Mouse (Mus musculus) embryonic stem cell, embryonic (primary cell): ENCODE results near the gene Fbxo24.

ENCODE experiments used
- CTCF ChIA-PET, 4 experiments: fragments of 300-600 bp in 2 of 4; fragments of 350-600 bp in 2 of 4; sonication (Branson Sonifier 250); formaldehyde crosslinking; loops; one replicate each; lab custom pipeline; 2022; ENCODE audit warnings: inconsistent platforms in 2 of 4; lab: Charles Lee
- POLR2A ChIA-PET, 4 experiments: fragments of 300-600 bp in 2 of 4; fragments of 350-600 bp in 2 of 4; sonication (Branson Sonifier 250); formaldehyde crosslinking; loops; one replicate each; lab custom pipeline; 2022; ENCODE audit warnings: antibody characterized with exemption in 4 of 4, inconsistent platforms in 1 of 4; lab: Charles Lee

The Fbxo24 gene

DNA sequence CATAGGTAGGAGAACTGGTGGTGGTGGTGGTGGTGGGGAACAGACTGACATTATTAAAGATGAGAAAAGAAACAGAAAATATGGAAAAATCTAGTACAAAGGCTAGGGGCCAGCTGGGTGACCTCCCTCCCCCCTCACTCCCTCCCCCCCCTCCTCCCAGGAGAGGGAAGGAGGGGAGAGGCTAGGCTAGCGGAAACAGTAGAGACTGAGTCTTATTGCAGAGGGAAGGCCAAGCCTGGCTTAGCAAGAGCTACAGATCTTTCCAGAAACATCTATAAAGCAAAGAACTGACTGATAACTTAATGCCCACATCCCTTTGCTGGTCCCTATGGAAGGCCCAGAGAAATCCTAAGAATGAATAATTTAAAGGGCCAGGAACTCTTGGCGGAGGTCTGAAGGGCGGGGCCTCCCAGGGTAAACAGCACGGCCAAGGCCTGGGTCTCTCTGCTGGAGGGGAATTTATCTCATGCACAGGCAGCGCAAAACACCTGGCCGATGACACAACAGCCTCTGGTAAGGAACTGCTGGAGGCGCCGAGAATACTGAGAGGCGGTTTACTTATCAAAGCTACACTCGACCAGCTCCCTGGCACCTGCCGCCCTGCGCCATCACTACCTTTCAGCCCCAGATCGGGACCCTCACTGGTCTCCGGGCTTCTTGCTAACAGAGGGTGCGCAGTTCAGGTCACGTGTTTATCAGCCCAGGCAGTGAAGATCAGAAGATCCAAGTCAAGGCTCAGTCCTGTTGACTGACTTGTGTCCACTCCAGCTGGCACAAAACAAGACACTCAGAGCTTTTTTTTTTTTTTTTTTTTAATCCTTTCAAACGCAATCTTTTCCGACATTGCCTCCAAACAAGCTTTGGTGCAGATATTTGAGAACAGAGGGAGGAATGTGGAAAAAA lies 21.1 kb upstream of the Fbxo24 start:
- ChIA-PET POLR2A (interaction anchor here in 3 of 4 experiments (0.6 to 4.0 kb wide), 25 partner anchors 9 to 720 kb away, joined by 3 to 19 read pairs (median 3); partner anchors contain the start of genes Mospd3 (in 2 of the 3), Sap25 (in 2 of the 3), Agfg2 (in 1 of the 3) and Pop7 (in 1 of the 3)), CTCF (interaction anchor here (0.6 to 7.7 kb wide), 15 partner anchors 8 to 360 kb away, joined by 3 to 87 read pairs (median 5); partner anchors contain the start of genes Sap25 (in 3 of the 4) and Pop7 (in 1 of the 4))

DNA sequence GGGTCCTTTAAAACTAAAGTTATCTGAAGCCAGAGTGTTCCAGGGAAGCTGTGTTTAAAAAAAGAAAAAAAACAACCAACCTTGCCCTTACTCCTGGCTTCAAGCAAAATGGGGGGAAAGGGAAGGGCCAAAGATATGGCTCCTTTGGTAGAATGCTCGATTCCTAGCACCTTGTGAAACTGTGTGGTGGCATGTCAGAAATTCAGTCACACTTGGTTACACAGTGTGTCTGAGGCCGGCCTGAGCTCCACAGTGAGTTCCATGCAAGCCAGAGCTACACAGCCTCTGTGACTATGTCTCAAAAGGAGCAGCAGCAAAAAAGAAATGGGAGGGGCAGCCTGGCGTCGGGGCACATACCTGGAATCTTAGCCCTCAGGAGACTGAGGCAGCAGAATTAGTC lies 20.4 kb upstream of the Fbxo24 start:
- POLR2A ChIA-PET: interaction anchor here in 3 of 4 experiments (0.7 to 4.0 kb wide), 17 partner anchors 8 to 719 kb away, joined by 3 to 19 read pairs (median 4); partner anchors contain the start of genes Sap25 (in 2 of the 3), Agfg2 (in 1 of the 3) and Mospd3 (in 1 of the 3)
- CTCF ChIA-PET: interaction anchor here in 3 of 4 experiments (1.3 to 7.7 kb wide), 5 partner anchors 8 to 147 kb away, joined by 3 to 87 read pairs (median 9); partner anchors contain the start of genes Sap25 (in 2 of the 3) and Pop7 (in 1 of the 3)

- ChIA-PET POLR2A (interaction anchor here in 2 of 4 experiments (0.8 to 1.2 kb wide), 4 partner anchors 9 to 112 kb away, joined by 3 to 4 read pairs (median 3); partner anchors contain the start of genes Fbxo24 (in 1 of the 2) and Lrch4 (in 1 of the 2)), CTCF (interaction anchor here in 1 of 4 experiments (1.2 to 7.7 kb wide), 2 partner anchors 6 to 9 kb away, joined by 4 to 87 read pairs; partner anchors contain the start of gene Sap25)
Observed at GRCm38 (mm10) chr5:137647827-137648601, 19.2 kb upstream of the Fbxo24 start.

DNA sequence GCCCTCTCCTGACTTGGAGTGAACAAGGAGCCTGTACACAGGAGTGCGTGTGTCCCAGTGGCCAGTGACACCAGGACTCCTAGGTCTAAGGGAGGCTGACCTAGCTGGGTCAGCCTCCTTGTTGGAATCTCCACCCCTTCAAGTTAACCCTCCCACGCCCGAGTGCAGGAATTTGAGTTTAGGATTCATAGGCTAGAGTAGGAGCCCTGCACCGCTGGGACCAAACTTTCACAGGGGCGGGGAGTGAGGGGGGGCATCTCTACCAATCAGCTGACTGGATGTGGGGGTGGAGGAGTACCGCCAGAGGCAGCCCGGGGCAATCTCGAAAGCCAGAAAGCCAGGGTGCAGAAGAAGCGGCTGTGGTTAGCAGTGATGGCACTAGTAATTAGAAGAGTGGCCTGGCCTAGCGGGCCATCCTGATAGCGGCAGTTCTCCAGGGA lies 16.9 kb upstream of the Fbxo24 start, which contains the start of gene Irs3:
TSS of gene Irs3 (minus strand) at position 63 of the 440 bp plus-strand sequence.
- ChIA-PET CTCF (interaction anchor here (0.6 to 1.9 kb wide), 5 partner anchors 9 to 114 kb away, joined by 3 to 7 read pairs (median 4); no protein-coding TSS in a partner anchor), POLR2A (interaction anchor here in 3 of 4 experiments (0.7 to 9.6 kb wide), 6 partner anchors 11 to 114 kb away, joined by 3 to 163 read pairs (median 4); partner anchors contain the start of genes Fbxo24 (in 1 of the 3), Gm20605 (in 1 of the 3) and Lrch4 (in 1 of the 3))

GRCm38 (mm10) chr5:137645091-137645651 lies 16.4 kb upstream of the Fbxo24 start:
- ChIA-PET POLR2A (interaction anchor here in 2 of 4 experiments (0.6 to 9.6 kb wide), 10 partner anchors 11 to 307 kb away, joined by 3 to 163 read pairs (median 4); partner anchors contain the start of genes Fbxo24 (in 2 of the 2), Gm20605 (in 2 of the 2), Lrch4 (in 2 of the 2) and Ppp1r35 (in 1 of the 2)), CTCF (interaction anchor here (0.6 to 6.4 kb wide), 9 partner anchors 6 to 115 kb away, joined by 3 to 87 read pairs (median 6); no protein-coding TSS in a partner anchor)

DNA sequence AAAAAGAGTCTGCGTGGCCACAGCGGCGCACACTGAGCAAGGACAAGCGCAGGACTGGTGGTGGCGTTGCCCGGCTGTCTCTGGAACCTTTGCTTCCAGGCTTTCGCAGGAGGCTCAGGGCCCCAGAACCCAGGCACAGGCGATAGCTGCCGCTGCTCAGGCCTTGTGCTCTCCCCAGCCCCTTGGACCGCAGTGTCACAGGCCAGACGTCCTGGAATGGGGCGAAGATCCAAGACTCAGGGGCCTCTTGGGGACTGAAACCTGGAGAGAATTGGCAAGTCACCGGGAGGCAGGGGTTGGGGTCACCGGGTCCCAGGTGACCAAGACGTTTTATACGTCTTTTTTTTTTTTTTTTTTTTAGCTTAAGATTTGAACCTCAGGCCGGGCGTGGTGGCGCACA lies 15.7 kb upstream of the Fbxo24 start:
- POLR2A ChIA-PET: interaction anchor here in 3 of 4 experiments (0.6 to 9.6 kb wide), 27 partner anchors 8 to 306 kb away, joined by 3 to 163 read pairs (median 4); partner anchors contain the start of genes Fbxo24 (in 2 of the 3), Gm20605 (in 2 of the 3), Lrch4 (in 2 of the 3) and Pcolce (in 2 of the 3)
- CTCF ChIA-PET: interaction anchor here (0.6 to 6.4 kb wide), 15 partner anchors 7 to 155 kb away, joined by 3 to 87 read pairs (median 6); partner anchors contain the start of genes Fbxo24 (in 1 of the 4), Gm20605 (in 1 of the 4) and Lrch4 (in 1 of the 4)

- ChIA-PET POLR2A (interaction anchor here in 2 of 4 experiments (0.6 to 9.6 kb wide), 16 partner anchors 8 to 243 kb away, joined by 3 to 163 read pairs (median 4); partner anchors contain the start of genes Fbxo24 (in 2 of the 2), Gm20605 (in 2 of the 2), Lrch4 (in 2 of the 2) and Tsc22d4 (in 1 of the 2)), CTCF (interaction anchor here in 3 of 4 experiments (0.7 to 6.4 kb wide), 13 partner anchors 9 to 124 kb away, joined by 3 to 87 read pairs (median 6); partner anchors contain the start of genes Fbxo24 (in 1 of the 3), Gigyf1 (in 1 of the 3), Gm20605 (in 1 of the 3) and Lrch4 (in 1 of the 3))
Observed at GRCm38 (mm10) chr5:137642886-137643285, 14.1 kb upstream of the Fbxo24 start.

DNA sequence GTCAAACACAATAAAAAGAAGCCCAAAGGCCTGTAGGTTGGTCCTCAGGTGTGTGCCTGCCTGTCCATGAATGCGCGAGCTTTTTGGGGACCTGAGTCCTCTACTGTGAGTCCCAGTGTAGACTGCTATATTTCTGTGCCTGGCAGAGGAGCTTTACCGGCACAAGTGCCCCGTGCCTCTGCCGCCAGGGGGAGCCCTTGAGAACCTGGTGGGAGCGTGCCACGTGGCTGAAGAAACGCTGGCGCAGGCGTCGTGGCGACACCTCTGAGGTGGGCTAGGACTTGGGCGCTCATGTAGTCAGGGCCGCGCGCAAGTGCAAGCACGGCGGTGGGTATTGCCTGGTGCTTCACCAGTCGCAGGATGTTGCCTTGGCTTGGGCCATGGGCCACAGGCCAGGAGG lies 12.3 kb upstream of the Fbxo24 start, which contains the start of gene Sap25:
TSS of gene Sap25 (plus strand) at position 281 of the 400 bp plus-strand sequence.
- CTCF ChIA-PET: interaction anchor here (0.5 to 6.4 kb wide), 78 partner anchors 7 to 934 kb away, joined by 3 to 87 read pairs (median 4); partner anchors contain the start of genes Fbxo24 (in 3 of the 4), Lrch4 (in 3 of the 4), Agfg2 (in 2 of the 4) and Tsc22d4 (in 2 of the 4)
- POLR2A ChIA-PET: interaction anchor here (0.6 to 9.6 kb wide), 39 partner anchors 9 to 789 kb away, joined by 3 to 163 read pairs (median 4); partner anchors contain the start of genes Fbxo24 (in 3 of the 4), Gm20605 (in 3 of the 4), Lrch4 (in 3 of the 4) and Pop7 (in 2 of the 4)

- ChIA-PET CTCF (interaction anchor here in 3 of 4 experiments (0.9 to 6.4 kb wide), 6 partner anchors 10 to 26 kb away, joined by 4 to 87 read pairs (median 8); partner anchors contain the start of genes Fbxo24 (in 1 of the 3), Gm20605 (in 1 of the 3), Lrch4 (in 1 of the 3) and Pcolce (in 1 of the 3)), POLR2A (interaction anchor here in 3 of 4 experiments (0.6 to 9.6 kb wide), 12 partner anchors 9 to 1539 kb away, joined by 3 to 163 read pairs (median 4); partner anchors contain the start of genes Fbxo24 (in 2 of the 3), Gm20605 (in 2 of the 3), Lrch4 (in 2 of the 3) and Pcolce (in 1 of the 3))
Observed at GRCm38 (mm10) chr5:137639472-137639871, 10.7 kb upstream of the Fbxo24 start.

DNA sequence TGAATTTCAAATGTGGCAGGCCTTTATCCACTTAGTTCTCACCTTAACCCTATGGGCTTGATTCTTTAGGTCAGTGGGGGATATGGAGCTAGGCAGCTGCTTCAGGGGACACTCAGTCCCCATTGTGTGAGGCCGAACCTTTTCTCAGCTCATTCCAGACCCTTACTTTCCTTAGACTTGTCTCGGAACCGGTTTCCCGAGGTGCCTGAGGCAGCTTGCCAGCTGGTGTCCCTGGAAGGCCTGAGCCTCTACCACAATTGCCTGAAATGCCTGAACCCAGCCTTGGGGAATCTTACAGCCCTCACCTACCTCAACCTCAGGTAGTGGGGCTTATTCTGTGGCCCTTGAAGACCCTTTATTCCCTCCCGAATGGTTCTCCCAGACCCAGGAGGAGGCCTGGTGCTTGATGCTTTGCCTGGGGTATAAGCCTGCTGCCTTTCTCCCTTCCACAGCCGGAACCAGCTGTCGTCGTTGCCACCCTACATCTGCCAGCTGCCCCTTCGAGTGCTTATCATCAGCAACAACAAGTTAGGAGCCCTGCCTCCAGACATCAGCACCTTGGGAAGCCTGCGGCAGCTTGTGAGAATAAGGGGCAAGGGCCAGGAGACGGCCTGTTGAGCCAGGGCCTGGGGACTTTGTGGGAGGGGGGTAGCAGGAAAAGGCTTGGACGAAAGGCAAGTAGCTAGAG lies 4.7 kb upstream of the Fbxo24 start:
- ChIA-PET CTCF (interaction anchor here in 3 of 4 experiments (0.6 to 1.5 kb wide), 9 partner anchors 7 to 132 kb away, joined by 3 to 4 read pairs (median 3); partner anchors contain the start of genes Gigyf1 (in 1 of the 3), Pop7 (in 1 of the 3) and Sap25 (in 1 of the 3)), POLR2A (interaction anchor here in 3 of 4 experiments (0.6 to 10.2 kb wide), 17 partner anchors 8 to 150 kb away, joined by 3 to 163 read pairs (median 3); partner anchors contain the start of genes Irs3 (in 2 of the 3), Pop7 (in 2 of the 3) and Sap25 (in 2 of the 3))

GRCm38 (mm10) chr5:137631591-137631990 lies 2.8 kb upstream of the Fbxo24 start:
- POLR2A ChIA-PET: interaction anchor here (0.6 to 13.0 kb wide), 40 partner anchors 9 to 609 kb away, joined by 3 to 163 read pairs (median 6); partner anchors contain the start of genes Sap25 (in 4 of the 4), Mospd3 (in 3 of the 4), Pcolce (in 3 of the 4) and Pop7 (in 3 of the 4)
- CTCF ChIA-PET: interaction anchor here (1.0 to 5.1 kb wide), 13 partner anchors 10 to 129 kb away, joined by 3 to 70 read pairs (median 4); partner anchors contain the start of genes Sap25 (in 4 of the 4) and Pop7 (in 2 of the 4)

- ChIA-PET CTCF (interaction anchor here (0.7 to 5.1 kb wide), 15 partner anchors 10 to 129 kb away, joined by 3 to 70 read pairs (median 4); partner anchors contain the start of genes Sap25 (in 4 of the 4), Pop7 (in 2 of the 4) and Pcolce (in 1 of the 4)), POLR2A (interaction anchor here (0.7 to 13.0 kb wide), 42 partner anchors 10 to 148 kb away, joined by 3 to 163 read pairs (median 6); partner anchors contain the start of genes Sap25 (in 4 of the 4), Mospd3 (in 3 of the 4), Pcolce (in 3 of the 4) and Pop7 (in 3 of the 4))
Observed at GRCm38 (mm10) chr5:137631171-137631570, 2.4 kb upstream of the Fbxo24 start.

DNA sequence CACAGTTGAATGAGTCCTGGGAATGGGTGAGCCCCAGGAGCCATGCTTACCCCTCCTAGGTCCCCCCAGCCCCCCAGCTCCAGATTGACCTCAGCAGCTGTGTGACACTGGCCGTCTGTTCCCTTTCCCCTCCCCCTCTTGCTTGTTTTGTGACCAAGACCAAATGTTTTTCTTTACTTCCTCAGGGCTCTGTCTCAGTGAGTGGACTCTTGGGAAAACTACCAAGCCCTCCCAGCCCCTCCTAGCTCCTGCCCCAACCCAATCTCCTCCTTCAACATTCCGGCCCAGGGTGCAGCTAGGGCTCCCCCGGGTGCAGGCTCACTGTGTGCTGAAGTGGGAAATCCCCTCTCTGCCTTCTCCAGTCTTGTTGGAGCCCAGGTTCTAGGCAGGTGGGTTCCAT lies 1.8 kb upstream of the Fbxo24 start:
- ChIA-PET CTCF (interaction anchor here (0.7 to 5.1 kb wide), 12 partner anchors 11 to 129 kb away, joined by 3 to 70 read pairs (median 6); partner anchors contain the start of genes Sap25 (in 4 of the 4), Pcolce (in 1 of the 4) and Pop7 (in 1 of the 4)), POLR2A (interaction anchor here (0.6 to 13.0 kb wide), 41 partner anchors 9 to 559 kb away, joined by 3 to 163 read pairs (median 6); partner anchors contain the start of genes Mospd3 (in 3 of the 4), Pcolce (in 3 of the 4), Pop7 (in 3 of the 4) and Sap25 (in 3 of the 4))
